Mouse (Mus musculus) midbrain, embryonic 14.5 days (tissue): ENCODE data around the gene Phb2. TPM values are rescaled to one million over a fixed set of nuclear protein-coding genes. Genes with fewer than 3 reads are reported as not detected.
A peak's percentile ranks its signal among the peaks of the same experiment; 100 is the strongest.

Experiments
- ATAC-seq: fragments of 200-750 bp; cut with Nextera tagmentation; 2 replicates; pipeline ENCODE4 v1.8.0; 2017; ENCODE audit warnings: moderate number of reproducible peaks, moderate library complexity; ENCODE audit not compliant: low FRiP score, low TSS enrichment
- DNase-seq: peaks from one replicate; pipeline ENCODE4 v3.0.0-alpha.2; 2015
- H3K27ac ChIP-seq: fragments of 300-500 bp; sonication (generic); replicated peaks from 2 replicates; pipeline ENCODE4 v1.5.1; 2014; ENCODE audit warnings: mild to moderate bottlenecking, low read depth, low read length, moderate library complexity
- H3K27me3 ChIP-seq: fragments of 300-500 bp; sonication (generic); 2 replicates; pipeline ENCODE4 v1.6.1; 2014; ENCODE audit warnings: low read length, control low read depth, mixed read lengths; ENCODE audit not compliant: control insufficient read depth, insufficient read depth
- H3K36me3 ChIP-seq: fragments of 300-500 bp; sonication (generic); 2 replicates; pipeline ENCODE4 v1.6.1; 2014; ENCODE audit warnings: low read length, control low read depth; ENCODE audit not compliant: control insufficient read depth, insufficient read depth
- H3K4me1 ChIP-seq: fragments of 300-500 bp; sonication (generic); 2 replicates; pipeline ENCODE4 v1.6.1; 2014; ENCODE audit warnings: mild to moderate bottlenecking, antibody characterized with exemption, low read length, control low read depth; ENCODE audit not compliant: control insufficient read depth, insufficient read depth
- H3K4me2 ChIP-seq: fragments of 300-500 bp; sonication (generic); 2 replicates; pipeline ENCODE4 v1.6.1; 2014; ENCODE audit warnings: mild to moderate bottlenecking, low read length, moderate library complexity
- H3K4me3 ChIP-seq: fragments of 300-500 bp; sonication (generic); replicated peaks from 2 replicates; pipeline ENCODE4 v1.5.1; 2014; ENCODE audit warnings: low read depth, low read length
- H3K9ac ChIP-seq: fragments of 300-500 bp; sonication (generic); replicated peaks from 2 replicates; pipeline ENCODE4 v1.6.1; 2014; ENCODE audit warnings: mild to moderate bottlenecking, low read length, moderate library complexity
- H3K9me3 ChIP-seq: fragments of 300-500 bp; sonication (generic); 2 replicates; pipeline ENCODE4 v1.6.1; 2016; ENCODE audit warnings: low read length, control low read depth, mixed read lengths; ENCODE audit not compliant: control insufficient read depth
- WGBS: fragments of 180-500 bp; shearing (Covaris S2); extraction: QIAGEN DNeasy Blood & Tissue Kit; methylation state at CpG from one replicate; pipeline ENCODE4 v1.1.7; 2014; 5-methylcytosine and 5-hydroxymethylcytosine counted together
- polyA plus RNA-seq: library from polyadenylated mRNA; unstranded; fragments of >200 nt; fragmentation: Nextera tagmentation; extraction: Ambion mirVana; gene quantifications from 2 replicates; pipeline ENCODE4 v1.2.1, GENCODE M21; 2014

Gene Phb2
- 249 and 250 TPM in 2 replicates for polyA plus RNA-seq

DNA sequence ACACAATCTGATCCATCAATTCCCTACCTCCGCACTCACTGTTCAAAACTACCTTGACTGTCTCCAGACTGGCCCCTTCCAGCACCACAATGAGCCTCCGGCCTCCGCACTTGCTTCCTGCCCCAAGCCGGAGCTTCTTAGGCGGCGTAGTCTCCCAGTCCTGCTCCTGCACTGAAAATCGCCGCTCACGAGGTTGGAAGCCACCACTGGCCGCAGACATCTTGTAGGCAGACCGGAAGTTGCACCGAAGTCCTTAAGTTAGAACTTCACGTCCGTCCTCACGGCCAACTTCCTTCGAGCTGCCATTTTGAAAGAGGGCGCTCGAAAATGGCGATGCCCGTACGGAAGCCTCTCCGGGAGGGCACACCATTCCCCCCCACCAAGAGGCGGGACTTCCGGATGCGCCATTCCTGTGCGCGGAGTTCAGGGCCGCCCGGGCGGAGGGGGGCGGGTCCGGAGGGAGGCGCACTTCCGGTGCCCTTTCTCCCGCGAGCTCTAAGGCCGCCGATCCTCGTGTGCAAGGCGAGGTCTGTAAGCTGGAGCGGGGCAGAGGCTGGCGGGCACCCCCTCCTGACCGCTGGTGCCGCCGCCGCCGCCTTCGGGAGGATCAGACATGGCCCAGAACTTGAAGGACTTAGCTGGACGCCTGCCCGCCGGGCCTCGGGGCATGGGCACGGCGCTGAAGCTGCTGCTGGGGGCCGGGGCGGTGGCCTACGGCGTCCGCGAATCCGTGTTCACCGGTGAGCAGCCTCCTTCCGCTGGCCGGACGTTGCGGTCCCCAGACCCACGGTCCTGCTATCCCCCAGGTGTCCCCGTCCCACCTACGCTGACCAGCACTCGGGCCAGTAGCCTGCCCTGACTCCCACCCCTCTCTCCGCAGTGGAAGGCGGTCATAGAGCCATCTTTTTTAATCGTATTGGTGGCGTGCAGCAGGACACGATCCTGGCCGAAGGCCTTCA, at the start of gene Phb2, which contains the start of gene Emg1:
Phb2 (plus strand) TSS at position 513 of the 959 bp plus-strand sequence.
Emg1 (minus strand) TSS at position 355 of the 959 bp plus-strand sequence.
- under 1% methylated on average over 74 of the region's 76 CpGs for WGBS

DNA sequence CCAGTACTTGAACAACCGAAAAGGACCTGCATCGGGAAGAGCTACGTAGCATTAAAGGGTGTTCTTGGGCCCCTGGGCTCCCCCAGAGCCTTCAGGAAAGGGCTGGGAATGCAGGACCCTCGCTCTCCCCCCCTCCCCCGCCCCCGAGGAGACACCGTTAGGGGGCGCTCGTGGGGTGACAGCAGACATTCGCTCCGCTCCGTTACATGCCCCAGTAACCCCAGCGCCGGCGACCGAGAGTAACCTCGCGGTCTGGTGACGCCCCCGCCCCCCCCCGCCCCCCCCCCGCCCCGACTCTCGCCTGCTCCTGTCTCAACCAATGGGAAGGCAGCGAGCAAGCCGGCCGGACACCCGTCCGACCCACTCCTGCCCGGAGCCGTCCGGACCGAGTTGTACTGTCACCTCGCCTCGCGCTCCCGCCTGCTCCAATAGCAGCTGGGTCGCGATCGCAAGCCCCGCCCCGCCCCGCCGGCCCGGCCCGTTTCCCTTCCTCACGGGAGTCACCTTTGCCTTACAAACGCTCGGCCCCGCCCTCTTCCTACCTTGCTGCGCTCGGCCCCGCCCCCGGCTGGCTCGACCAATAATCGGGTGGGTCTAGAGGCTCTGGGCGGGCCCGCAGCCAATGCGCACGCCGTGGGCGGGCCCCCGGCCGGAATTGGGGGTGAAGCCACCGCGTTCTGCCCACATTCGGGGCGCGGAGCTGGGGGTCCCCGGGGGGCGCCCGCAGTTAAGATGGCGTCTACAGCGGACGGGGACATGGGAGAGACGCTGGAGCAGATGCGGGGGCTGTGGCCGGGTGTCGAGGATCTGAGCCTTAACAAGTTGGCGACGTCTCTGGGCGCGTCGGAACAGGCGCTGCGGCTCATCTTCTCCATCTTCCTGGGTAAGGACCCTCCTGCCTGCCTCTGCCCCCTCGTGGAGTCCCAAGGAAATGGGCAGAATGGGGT, 49.4 kb upstream of the Phb2 start, which contains the start of gene Lpcat3:
Lpcat3 (plus strand) TSS at position 551 of the 947 bp plus-strand sequence.
- Histone ChIP-seq H3K27ac (peak within 1 kb of the TSS; percentile 72), H3K4me3 (peak within 1 kb of the TSS; percentile 63), H3K4me2 (peak within 1 kb of the TSS; percentile 67), H3K36me3 (no peaks in the 10 kb centered on the region), H3K9me3 (no peaks in the 10 kb centered on the region), H3K27me3 (no peaks in the 10 kb centered on the region), H3K9ac (peak within 1 kb of the TSS; percentile 68), H3K4me1 (no peaks in the 10 kb centered on the region)
- WGBS, result under 1% methylated on average over 76 of the region's 87 CpGs
- DNase-seq (peak; percentile 98), ATAC-seq (peak; percentile 97)

More for the DNA sequence above, at the start of gene Phb2, which contains the start of gene Emg1:
- H3K36me3 ChIP-seq, result peaks cover 45% of the 10 kb centered on the region
- H3K27me3 ChIP-seq, result no peaks in the 10 kb centered on the region
- peak within 1 kb of the TSS; percentile 81 for H3K27ac ChIP-seq
- H3K4me2 ChIP-seq, result peak within 1 kb of the TSS; percentile 66
- H3K4me1 ChIP-seq, result peaks cover 28% of the 10 kb centered on the region
- DNase-seq (peak; percentile 99), ATAC-seq (peak; percentile 98)
- H3K9ac ChIP-seq, result peak within 1 kb of the TSS; percentile 90
- H3K4me3 ChIP-seq, result peak within 1 kb of the TSS; percentile 94
- H3K9me3 ChIP-seq, result no peaks in the 10 kb centered on the region

DNA sequence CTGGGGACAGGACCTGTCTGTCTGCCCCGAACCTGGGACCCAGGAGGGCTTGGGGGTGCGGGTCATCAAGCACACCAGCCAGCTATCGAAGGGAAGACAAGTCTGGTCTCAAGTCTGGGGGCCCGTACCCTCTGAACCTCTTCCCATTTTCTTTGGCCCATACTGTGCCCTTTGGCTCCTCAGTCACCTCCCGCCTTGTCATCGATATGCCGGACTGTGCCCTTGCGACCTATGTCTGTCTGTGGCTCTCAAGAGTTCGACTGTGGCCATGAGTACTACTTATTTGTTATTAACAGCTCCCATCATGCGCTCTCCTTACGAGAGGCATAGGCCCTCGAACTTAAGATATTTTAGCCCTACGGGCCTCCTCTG, 48.7 kb upstream of the Phb2 start:
- H3K36me3 ChIP-seq, result no peaks in the 10 kb centered on the region
- no peaks in the 10 kb centered on the region for H3K27me3 ChIP-seq
- H3K27ac ChIP-seq, result peak overlapping the region; percentile 72
- WGBS, result 20% methylated on average over 13 of the region's 13 CpGs
- peak overlapping the region; percentile 67 for H3K4me2 ChIP-seq
- no peaks in the 10 kb centered on the region for H3K9me3 ChIP-seq
- H3K4me3 ChIP-seq, result peak overlapping the region; percentile 63
- no peak for ATAC-seq
- no peaks in the 10 kb centered on the region for H3K4me1 ChIP-seq
- H3K9ac ChIP-seq, result peak overlapping the region; percentile 68
- no peak for DNase-seq

DNA sequence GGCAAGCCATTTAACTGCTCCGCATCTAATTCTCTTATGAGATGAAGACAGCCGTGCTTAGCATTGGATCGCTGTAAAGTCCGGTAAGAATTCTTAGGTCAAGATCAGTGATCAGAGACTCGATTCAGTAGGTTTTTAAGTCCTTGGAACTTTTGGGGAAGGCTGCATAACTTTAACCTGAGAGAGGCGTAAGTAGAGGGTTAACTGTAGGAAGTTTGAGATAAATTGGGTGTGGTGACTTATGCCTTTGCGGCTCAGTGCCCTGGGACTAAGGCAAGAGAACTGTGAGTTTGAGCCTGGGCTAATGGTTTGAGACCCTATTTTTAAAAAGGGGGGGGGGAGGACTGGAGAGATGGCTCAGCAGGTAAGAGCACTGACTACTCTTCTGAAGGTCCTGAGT, 47.9 kb upstream of the Phb2 start:
- Histone ChIP-seq H3K4me3 (no peak overlapping the region), H3K27ac (no peak overlapping the region), H3K9ac (no peak overlapping the region), H3K36me3 (no peaks in the 10 kb centered on the region), H3K4me1 (no peaks in the 10 kb centered on the region), H3K4me2 (peak overlapping the region; percentile 67; the same call in 1 of the 2 replicates), H3K27me3 (no peaks in the 10 kb centered on the region), H3K9me3 (no peaks in the 10 kb centered on the region)
- DNase-seq (no peak), ATAC-seq (no peak)
- 88% methylated on average over 7 of the region's 7 CpGs for WGBS

DNA sequence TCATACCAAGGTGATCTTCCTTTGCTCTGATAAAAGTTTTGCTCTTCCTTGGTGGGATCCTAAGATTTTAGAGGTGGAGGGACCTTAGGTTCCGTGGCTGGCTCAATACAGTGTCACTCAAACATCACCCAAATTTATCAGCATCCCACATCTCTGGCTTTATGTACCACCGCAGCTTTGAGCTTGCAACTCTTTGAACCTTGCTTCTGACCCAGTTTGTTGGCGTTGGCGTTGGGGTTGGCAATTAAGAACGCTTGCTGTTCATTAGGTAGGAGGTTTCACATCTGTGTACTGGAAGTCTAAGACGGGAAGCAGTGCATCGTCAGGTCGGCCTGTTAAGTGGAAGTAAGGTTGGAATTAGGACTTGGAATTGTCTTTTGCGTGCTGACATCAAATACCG, 47.1 kb upstream of the Phb2 start:
- Histone ChIP-seq H3K36me3 (no peaks in the 10 kb centered on the region), H3K4me2 (no peak overlapping the region), H3K27ac (no peak overlapping the region), H3K27me3 (no peaks in the 10 kb centered on the region), H3K4me1 (no peaks in the 10 kb centered on the region), H3K9me3 (no peaks in the 10 kb centered on the region), H3K9ac (no peak overlapping the region), H3K4me3 (no peak overlapping the region)
- 96% methylated on average over 10 of the region's 10 CpGs for WGBS
- ATAC-seq, result no peak
- DNase-seq, result no peak

DNA sequence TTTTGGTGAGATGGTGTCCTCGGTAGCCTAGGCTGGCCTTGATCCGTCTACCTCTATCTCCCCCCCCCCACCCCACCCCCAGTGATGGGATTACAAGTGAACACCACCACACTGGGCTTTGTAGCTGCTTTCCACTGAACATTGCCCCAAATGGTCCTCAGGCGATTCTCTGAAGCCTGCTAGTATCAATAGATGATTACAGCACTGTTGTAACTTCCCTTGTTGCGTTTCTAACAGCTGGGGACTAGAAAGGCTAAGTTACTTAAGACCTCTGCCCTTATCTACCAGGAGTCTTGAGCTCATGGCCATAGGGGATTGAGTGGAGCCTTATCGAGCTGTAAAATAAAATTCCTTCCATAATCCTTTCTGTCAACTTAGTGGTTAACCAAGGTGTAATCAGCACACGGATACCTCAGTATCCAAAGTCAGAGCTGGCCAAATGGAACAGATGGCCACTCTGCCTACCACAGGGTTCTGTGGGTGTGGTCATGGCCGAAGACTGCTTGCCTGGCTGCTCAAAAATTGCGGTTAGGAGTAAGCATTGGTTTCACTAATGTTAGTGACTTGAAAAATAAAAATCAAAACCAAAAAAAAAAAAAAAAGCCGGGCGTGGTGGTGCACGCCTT, 42.8 kb upstream of the Phb2 start:
- DNase-seq, result no peak
- no peaks in the 10 kb centered on the region for H3K36me3 ChIP-seq
- H3K27me3 ChIP-seq, result no peaks in the 10 kb centered on the region
- no peaks in the 10 kb centered on the region for H3K4me1 ChIP-seq
- no peak overlapping the region for H3K9ac ChIP-seq
- no peak overlapping the region for H3K4me2 ChIP-seq
- no peak for ATAC-seq
- no peak overlapping the region for H3K27ac ChIP-seq
- H3K9me3 ChIP-seq, result no peaks in the 10 kb centered on the region
- WGBS, result 95% methylated on average over 11 of the region's 11 CpGs
- H3K4me3 ChIP-seq, result no peak overlapping the region

DNA sequence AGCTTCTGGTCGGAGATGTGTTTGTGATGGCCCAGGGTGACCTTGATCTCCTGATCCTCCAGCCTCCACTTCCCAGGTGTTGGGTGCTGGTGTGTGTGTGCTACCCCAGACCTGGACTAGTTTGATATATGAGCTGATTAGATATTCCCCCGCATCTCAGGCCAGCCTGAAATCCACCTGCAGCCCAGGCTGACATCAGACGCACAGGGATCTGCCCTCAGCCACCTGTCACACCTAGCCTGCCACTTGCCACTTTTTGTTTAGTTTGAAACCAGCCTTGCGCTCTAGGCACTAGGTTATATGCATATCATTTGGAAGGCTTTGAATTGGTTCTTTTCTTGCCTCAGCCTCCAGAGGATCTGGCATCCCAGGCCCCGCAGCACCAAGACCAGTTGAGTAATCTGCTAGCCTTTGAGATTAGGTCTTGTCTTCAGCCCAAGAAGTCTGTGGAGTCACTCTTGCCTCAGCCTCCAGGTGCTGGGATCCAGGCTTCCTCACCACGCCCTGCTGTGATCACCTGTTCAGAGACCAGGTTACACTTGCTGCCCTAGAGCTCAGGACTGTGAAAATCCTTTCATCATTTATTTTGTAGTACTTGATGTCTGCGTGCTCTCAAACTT, 41.7 kb upstream of the Phb2 start:
- H3K9me3 ChIP-seq, result no peaks in the 10 kb centered on the region
- DNase-seq (no peak), ATAC-seq (no peak)
- WGBS, result 89% methylated on average over 7 of the region's 7 CpGs
- H3K4me3 ChIP-seq, result no peak overlapping the region
- H3K27me3 ChIP-seq, result no peaks in the 10 kb centered on the region
- H3K27ac ChIP-seq, result no peak overlapping the region
- no peak overlapping the region for H3K9ac ChIP-seq
- no peak overlapping the region for H3K4me2 ChIP-seq
- H3K36me3 ChIP-seq, result no peaks in the 10 kb centered on the region
- no peaks in the 10 kb centered on the region for H3K4me1 ChIP-seq

DNA sequence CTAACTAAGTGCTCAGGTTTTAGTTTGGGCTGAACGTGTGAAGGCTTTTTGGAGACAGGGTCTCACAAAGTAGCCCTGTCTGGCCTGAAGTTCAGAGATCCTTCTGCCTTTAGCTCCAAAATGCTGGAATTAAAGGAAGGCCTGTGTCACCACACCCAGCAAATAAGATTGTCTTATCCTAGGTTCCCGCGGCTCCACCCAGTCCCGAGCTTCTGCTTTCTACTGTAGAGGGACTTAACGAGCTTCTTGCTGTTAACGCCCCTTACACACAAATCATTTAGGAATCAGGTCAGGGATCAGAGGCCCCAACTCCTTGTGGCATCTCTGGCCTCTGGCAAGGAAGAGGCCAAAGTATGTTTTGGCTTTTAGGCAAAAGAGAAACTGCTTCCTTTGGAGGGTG, 40.0 kb upstream of the Phb2 start:
- Histone ChIP-seq H3K27me3 (no peaks in the 10 kb centered on the region), H3K4me2 (no peak overlapping the region), H3K9ac (no peak overlapping the region), H3K27ac (no peak overlapping the region), H3K4me3 (no peak overlapping the region), H3K36me3 (no peaks in the 10 kb centered on the region), H3K4me1 (no peaks in the 10 kb centered on the region), H3K9me3 (no peaks in the 10 kb centered on the region)
- DNase-seq, result no peak
- ATAC-seq, result no peak
- 76% methylated on average over 6 of the region's 6 CpGs for WGBS
